8 mouse cellular contexts compared by ENCODE assay signal in genomic region chr8:83608398-83608829, GRCm38 (mm10). TPM values are rescaled to one million over a fixed set of nuclear protein-coding genes. Genes with fewer than 3 reads are reported as not detected.
DNase-seq lines count a peak whose midpoint lies in the region; ATAC-seq lines count a peak whose summit lies in the region.

No protein-coding gene starts in this region.

- peak overlapping the region; percentile 84 for H3K9ac ChIP-seq in intestine, embryonic 14.5 days (ENCODE audit: low read length)

- no peaks in the 10 kb centered on the region for H3K9me3 ChIP-seq in intestine, embryonic 14.5 days (ENCODE audit: control insufficient read depth, low read length)

- intact Hi-C loops in left cerebral cortex, postnatal 25 days (cut with DNase I), result loop anchor here (1.0 kb wide), 2 partner anchors 14 to 44 kb away; partner anchors contain the start of gene Gipc1

- peaks cover 38% of the 10 kb centered on the region for H3K36me3 ChIP-seq in intestine, embryonic 14.5 days (ENCODE audit: control insufficient read depth, insufficient read depth, low read length)

- no peaks in the 10 kb centered on the region for H3K27me3 ChIP-seq in intestine, embryonic 14.5 days (replicated peaks; ENCODE audit: control insufficient read depth, insufficient read depth, low read length)

- ATAC-seq in intestine, embryonic 14.5 days (replicated peaks; ENCODE audit: low FRiP score, low TSS enrichment, low read depth), result peak; percentile 74
- ATAC-seq in megakaryocyte progenitor cell, adult 5-6 weeks (replicated peaks; ENCODE audit: poor library complexity), result peak; percentile 61

- peak; percentile 85 for DNase-seq in T-cell, adult 2 months (ENCODE audit: low spot score)
- peak; percentile 56 to 70 for DNase-seq in cerebellum, postnatal 4 days (ENCODE audit: low spot score in 2 of 2)
- DNase-seq in gastrocnemius, postnatal 25 days, result peak; percentile 81
- no peak for DNase-seq in intestine, embryonic 14.5 days (ENCODE audit: low spot score)
- peak; percentile 84 to 86 for DNase-seq in left cerebral cortex, postnatal 25 days (ENCODE audit: low spot score in 2 of 2)
- peak; percentile 85 for DNase-seq in right cerebral cortex, postnatal 25 days
- DNase-seq in yolk sac, embryonic 10.5 days (ENCODE audit: low spot score), result peak; percentile 83

- peak overlapping the region; percentile 96 for H3K27ac ChIP-seq in intestine, embryonic 14.5 days (ENCODE audit: low read depth)

- H3K4me2 ChIP-seq in intestine, embryonic 14.5 days (ENCODE audit: low read length), result peak overlapping the region; percentile 97

- peak overlapping the region; percentile 79 for H3K4me3 ChIP-seq in intestine, embryonic 14.5 days (ENCODE audit: low read depth, low read length)

- under 1% methylated on average over 47 of the region's 51 CpGs for WGBS in intestine, embryonic 14.5 days

- H3K4me1 ChIP-seq in intestine, embryonic 14.5 days (replicated peaks; ENCODE audit: control insufficient read depth, insufficient read depth, low read length), result peaks cover 11% of the 10 kb centered on the region

RNA-seq across cellular contexts. Expression of gene Dnajb1, which starts 0.4 kb away (rescaled TPM):
- 1 to 10 TPM; 4.6 to 6.0 TPM for total RNA-seq in gastrocnemius, postnatal 25 days (2021)
- 46.5 and 48.7 TPM in 2 replicates for polyA plus RNA-seq in intestine, embryonic 14.5 days (2014; fragmentation: Nextera tagmentation; extraction: Ambion mirVana)
- 10 to 100 TPM; 56.0 to 59.1 TPM for total RNA-seq in left cerebral cortex, postnatal 25 days (2021)
- 45.5 and 47.6 TPM in 2 replicates for total RNA-seq in megakaryocyte progenitor cell, adult 5-6 weeks (2015)
- total RNA-seq in megakaryocyte progenitor cell, adult 5-6 weeks (2017), result 26.2 and 28.0 TPM in 2 replicates

RNA-seq across cellular contexts. Expression of gene Tecr, which starts 0.6 kb away (rescaled TPM):
- total RNA-seq in gastrocnemius, postnatal 25 days (2021), result 100 to 1,000 TPM; 313 to 489 TPM
- 660 and 684 TPM in 2 replicates for polyA plus RNA-seq in intestine, embryonic 14.5 days (2014; fragmentation: Nextera tagmentation; extraction: Ambion mirVana)
- total RNA-seq in left cerebral cortex, postnatal 25 days (2021), result 100 to 1,000 TPM; 549 to 574 TPM
- total RNA-seq in megakaryocyte progenitor cell, adult 5-6 weeks (2015), result 363 and 424 TPM in 2 replicates
- 324 and 345 TPM in 2 replicates for total RNA-seq in megakaryocyte progenitor cell, adult 5-6 weeks (2017)

RNA-seq across cellular contexts. Expression of gene Ndufb7, which starts 41.9 kb away (rescaled TPM):
- total RNA-seq in gastrocnemius, postnatal 25 days (2021), result 100 to 1,000 TPM; 349 to 360 TPM
- 364 and 372 TPM in 2 replicates for polyA plus RNA-seq in intestine, embryonic 14.5 days (2014; fragmentation: Nextera tagmentation; extraction: Ambion mirVana)
- 100 to 1,000 TPM; 140 to 145 TPM for total RNA-seq in left cerebral cortex, postnatal 25 days (2021)
- total RNA-seq in megakaryocyte progenitor cell, adult 5-6 weeks (2015), result 158 and 163 TPM in 2 replicates
- 252 and 255 TPM in 2 replicates for total RNA-seq in megakaryocyte progenitor cell, adult 5-6 weeks (2017)

RNA-seq across cellular contexts. Expression of gene Gipc1, which starts 44.1 kb away (rescaled TPM):
- total RNA-seq in gastrocnemius, postnatal 25 days (2021), result 10 to 100 TPM; 18.9 to 20.4 TPM
- polyA plus RNA-seq in intestine, embryonic 14.5 days (2014; fragmentation: Nextera tagmentation; extraction: Ambion mirVana), result 158 and 160 TPM in 2 replicates
- 100 to 1,000 TPM in 1 of 2 experiments, 10 to 100 TPM in 1; 99.3 to 108 TPM for total RNA-seq in left cerebral cortex, postnatal 25 days (2021)
- total RNA-seq in megakaryocyte progenitor cell, adult 5-6 weeks (2015), result 14.7 and 19.0 TPM in 2 replicates
- total RNA-seq in megakaryocyte progenitor cell, adult 5-6 weeks (2017), result 14.3 and 17.8 TPM in 2 replicates

RNA-seq across cellular contexts. Expression of gene Ptger1, which starts 58.1 kb away (rescaled TPM):
- under 1 TPM; 0.13 to 0.15 TPM for total RNA-seq in gastrocnemius, postnatal 25 days (2021)
- 1.3 and 2.0 TPM in 2 replicates for polyA plus RNA-seq in intestine, embryonic 14.5 days (2014; fragmentation: Nextera tagmentation; extraction: Ambion mirVana)
- 1 to 10 TPM; 1.2 to 1.5 TPM for total RNA-seq in left cerebral cortex, postnatal 25 days (2021)
- 0.10 TPM in 1 of 2 replicates, not detected in the other for total RNA-seq in megakaryocyte progenitor cell, adult 5-6 weeks (2015)
- total RNA-seq in megakaryocyte progenitor cell, adult 5-6 weeks (2017), result 0.87 and 1.6 TPM in 2 replicates
